Mouse (Mus musculus): ENCODE data around the gene Dpf3. TPM values are rescaled to one million over a fixed set of nuclear protein-coding genes. Genes with fewer than 3 reads are reported as not detected.

The Dpf3 gene
- polyA plus RNA-seq, 1 experiment from 2014 or later: 6.4 TPM

DNA sequence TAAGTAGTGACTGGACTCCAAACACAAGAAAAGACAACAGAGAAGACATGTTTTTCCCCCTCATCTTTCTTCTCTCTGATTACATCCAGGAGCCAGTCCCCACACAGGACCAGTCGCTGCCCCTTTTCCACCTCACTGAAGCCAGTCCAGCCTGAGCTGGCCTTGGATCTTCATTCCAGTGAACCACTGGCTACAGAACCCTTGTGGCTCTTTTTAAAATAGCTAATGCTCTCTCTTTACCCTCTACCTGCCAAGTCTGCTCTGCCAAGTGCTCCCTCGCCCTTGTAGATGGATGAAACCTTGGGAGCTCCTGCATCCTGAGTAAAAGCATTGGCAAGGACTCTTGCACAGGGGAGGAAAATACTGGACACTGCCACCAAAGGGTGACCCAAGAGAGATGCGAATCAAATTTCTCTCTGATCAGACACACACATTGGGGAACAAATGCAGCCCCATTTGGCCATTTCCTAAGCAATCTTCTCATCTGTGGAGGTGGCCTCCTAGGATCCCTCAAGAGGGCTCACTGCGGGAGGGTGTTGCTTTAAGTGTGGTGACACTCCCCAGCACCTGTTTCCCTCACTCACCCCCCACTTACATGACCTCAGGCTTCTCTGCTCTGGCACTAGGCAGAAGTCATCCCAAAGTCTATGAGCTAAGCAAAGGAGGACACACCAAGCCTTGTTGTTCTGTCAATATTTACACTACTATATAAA is 7.9 kb upstream of the Dpf3 start:
- no peaks in the 10 kb centered on the region for H3K36me3 ChIP-seq
- DNase-seq (ENCODE audit: low spot score): no peak
- H3K27ac ChIP-seq (replicated peaks): no peak overlapping the region
- peaks cover 8% of the 10 kb centered on the region; the same call in 1 of the 2 replicates for H3K9me3 ChIP-seq (replicated peaks)
- no peak overlapping the region for H3K4me3 ChIP-seq
- 76% methylated on average over 4 of the region's 4 CpGs for WGBS
- H3K27me3 ChIP-seq (ENCODE audit: low read depth, poor library complexity, severe bottlenecking): no peaks in the 10 kb centered on the region
- no peaks in the 10 kb centered on the region; the same call in 1 of the 2 replicates for H3K4me1 ChIP-seq

DNA sequence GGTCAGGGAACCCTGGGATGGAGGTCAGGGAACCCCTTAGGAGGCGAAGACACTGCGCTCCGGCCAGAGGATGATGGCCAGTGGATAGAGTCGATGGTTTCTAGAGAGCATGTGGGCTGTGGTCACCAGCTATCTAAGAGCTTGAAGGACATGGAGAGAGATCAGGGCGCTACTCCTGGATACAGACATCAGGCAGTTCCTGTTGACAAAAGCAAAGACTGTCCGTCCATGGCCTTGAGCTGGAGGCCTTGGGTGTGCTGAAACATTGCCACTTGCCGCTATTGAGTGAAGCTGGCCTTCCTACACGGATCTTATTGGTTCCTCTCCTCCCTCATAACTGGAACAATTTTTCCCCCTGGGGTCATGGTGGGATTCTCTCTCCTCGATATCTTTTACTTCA is 6.7 kb upstream of the Dpf3 start:
- peaks cover 11% of the 10 kb centered on the region for H3K27me3 ChIP-seq (ENCODE audit: low read depth, poor library complexity, severe bottlenecking)
- H3K36me3 ChIP-seq: no peaks in the 10 kb centered on the region
- peaks cover 8% of the 10 kb centered on the region; the same call in 1 of the 2 replicates for H3K9me3 ChIP-seq (replicated peaks)
- DNase-seq (ENCODE audit: low spot score): no peak
- H3K4me1 ChIP-seq: peaks cover 2% of the 10 kb centered on the region
- no peak overlapping the region for H3K4me3 ChIP-seq
- 81% methylated on average over 9 of the region's 9 CpGs for WGBS
- H3K27ac ChIP-seq (replicated peaks): no peak overlapping the region

DNA sequence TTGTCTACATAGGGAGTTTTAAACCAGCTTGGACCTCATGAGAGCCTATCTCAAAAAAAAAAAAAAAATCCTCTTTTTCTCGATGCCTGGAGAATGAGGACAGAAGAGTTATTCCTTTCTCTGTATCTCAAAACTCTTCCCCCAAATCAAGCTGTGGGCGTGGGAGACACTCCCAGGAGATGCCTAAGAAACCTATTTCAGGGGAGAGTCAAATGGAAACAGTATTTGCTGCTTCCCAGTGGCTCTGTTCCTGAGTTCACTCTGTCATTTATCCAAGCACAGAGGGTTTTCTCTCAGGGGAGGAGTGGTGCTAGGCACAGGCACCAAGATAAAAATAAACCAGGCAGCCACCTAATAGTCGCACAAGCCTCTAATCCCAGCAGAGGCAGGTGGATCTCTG is 5.3 kb upstream of the Dpf3 start:
- Histone ChIP-seq H3K9me3 (replicated peaks) (peaks cover 8% of the 10 kb centered on the region; the same call in 1 of the 2 replicates), H3K4me3 (no peak overlapping the region), H3K4me1 (peaks cover 15% of the 10 kb centered on the region), H3K27ac (replicated peaks) (no peak overlapping the region), H3K27me3 (ENCODE audit: low read depth, poor library complexity, severe bottlenecking) (peaks cover 18% of the 10 kb centered on the region), H3K36me3 (no peaks in the 10 kb centered on the region)
- WGBS: 83% methylated on average over 3 of the region's 3 CpGs
- no peak for DNase-seq (ENCODE audit: low spot score)

GRCm38 (mm10) chr12:83491609-83492008 is 4.1 kb upstream of the Dpf3 start:
- Histone ChIP-seq H3K4me3 (no peak overlapping the region), H3K27ac (replicated peaks) (no peak overlapping the region), H3K4me1 (peaks cover 16% of the 10 kb centered on the region), H3K27me3 (ENCODE audit: low read depth, poor library complexity, severe bottlenecking) (peaks cover 18% of the 10 kb centered on the region), H3K36me3 (no peaks in the 10 kb centered on the region), H3K9me3 (replicated peaks) (peaks cover 8% of the 10 kb centered on the region; the same call in 1 of the 2 replicates)
- DNase-seq (ENCODE audit: low spot score): no peak
- 38% methylated on average over 1 of the region's 1 CpGs for WGBS

- WGBS: 44% methylated on average over 2 of the region's 2 CpGs
- Histone ChIP-seq H3K4me3 (no peak overlapping the region), H3K36me3 (no peaks in the 10 kb centered on the region), H3K27me3 (ENCODE audit: low read depth, poor library complexity, severe bottlenecking) (peaks cover 36% of the 10 kb centered on the region), H3K4me1 (peaks cover 35% of the 10 kb centered on the region), H3K27ac (replicated peaks) (no peak overlapping the region), H3K9me3 (replicated peaks) (peaks cover 8% of the 10 kb centered on the region; the same call in 1 of the 2 replicates)
- DNase-seq (ENCODE audit: low spot score): no peak
These were observed 2.2 kb upstream of the Dpf3 start for GRCm38 (mm10) chr12:83489748-83490147.

- DNase-seq (ENCODE audit: low spot score): peak; percentile 53
- Histone ChIP-seq H3K36me3 (no peaks in the 10 kb centered on the region), H3K27me3 (ENCODE audit: low read depth, poor library complexity, severe bottlenecking) (peaks cover 49% of the 10 kb centered on the region), H3K9me3 (replicated peaks) (peaks cover 8% of the 10 kb centered on the region; the same call in 1 of the 2 replicates), H3K4me3 (peak overlapping the region; percentile 81), H3K27ac (replicated peaks) (peak overlapping the region; percentile 55; the same call in 1 of the 2 replicates), H3K4me1 (peaks cover 39% of the 10 kb centered on the region)
- under 1% methylated on average over 29 of the region's 29 CpGs for WGBS
These were observed 860 bp upstream of the Dpf3 start for GRCm38 (mm10) chr12:83488211-83488941.

DNA sequence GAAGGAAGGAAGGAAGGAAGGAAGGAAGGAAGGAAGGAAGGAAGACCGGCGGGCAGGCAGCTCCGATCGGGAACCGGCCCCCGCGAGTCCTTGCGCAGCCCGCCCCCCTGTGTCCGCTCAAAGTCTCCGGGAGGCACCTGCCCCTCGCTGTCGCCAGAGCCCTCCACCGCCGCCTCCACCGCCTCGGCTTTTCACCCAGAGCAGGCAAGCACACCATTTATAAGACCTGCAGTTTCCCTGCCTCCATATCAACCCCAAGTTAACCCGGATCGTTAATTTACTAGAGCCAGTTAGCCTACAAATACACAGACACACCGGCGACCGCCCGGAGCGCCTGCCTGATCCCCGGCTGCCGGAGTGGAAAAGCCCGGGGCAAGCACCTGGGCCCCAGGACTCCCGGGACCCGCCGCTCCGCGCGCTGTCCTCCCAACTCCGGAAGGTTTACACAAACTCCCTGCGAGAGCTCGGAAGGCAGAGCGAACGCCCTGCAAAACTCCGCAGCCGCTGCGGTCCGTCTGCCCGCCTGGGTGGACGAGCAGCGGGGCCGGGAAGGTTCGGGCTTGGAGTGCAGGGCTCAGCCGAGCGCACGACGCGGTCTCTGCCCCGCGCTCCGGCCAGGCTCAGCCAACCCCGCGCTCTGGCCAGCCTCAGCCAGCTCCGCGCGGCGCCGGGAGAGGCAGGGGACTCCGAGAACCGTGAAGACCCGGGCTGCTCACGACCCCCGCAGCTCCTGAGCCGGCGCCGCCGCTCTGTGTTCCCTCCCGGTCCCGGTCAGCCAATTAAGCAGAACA is 650 bp downstream of the Dpf3 start:
- H3K36me3 ChIP-seq: no peaks in the 10 kb centered on the region
- peak overlapping the region; percentile 81 for H3K27ac ChIP-seq (replicated peaks)
- peak overlapping the region; percentile 81 for H3K4me3 ChIP-seq
- peaks cover 55% of the 10 kb centered on the region for H3K27me3 ChIP-seq (ENCODE audit: low read depth, poor library complexity, severe bottlenecking)
- H3K9me3 ChIP-seq (replicated peaks): peaks cover 8% of the 10 kb centered on the region; the same call in 1 of the 2 replicates
- under 1% methylated on average over 73 of the region's 73 CpGs for WGBS
- H3K4me1 ChIP-seq: peaks cover 39% of the 10 kb centered on the region
- peak; percentile 76 for DNase-seq (ENCODE audit: low spot score)

GRCm38 (mm10) chr12:83485911-83486670 is 1.4 kb downstream of the Dpf3 start:
- peaks cover 2% of the 10 kb centered on the region; the same call in 1 of the 2 replicates for H3K9me3 ChIP-seq (replicated peaks)
- H3K4me3 ChIP-seq: peak overlapping the region; percentile 81
- H3K27ac ChIP-seq (replicated peaks): peak overlapping the region; percentile 81
- DNase-seq (ENCODE audit: low spot score): peak; percentile 56
- peaks cover 55% of the 10 kb centered on the region for H3K27me3 ChIP-seq (ENCODE audit: low read depth, poor library complexity, severe bottlenecking)
- no peaks in the 10 kb centered on the region for H3K36me3 ChIP-seq
- under 1% methylated on average over 53 of the region's 53 CpGs for WGBS
- H3K4me1 ChIP-seq: peaks cover 39% of the 10 kb centered on the region

- DNase-seq (ENCODE audit: low spot score): peak; percentile 45
- H3K4me1 ChIP-seq: peaks cover 39% of the 10 kb centered on the region
- no peak overlapping the region; the same call in 1 of the 2 replicates for H3K27ac ChIP-seq (replicated peaks)
- no peaks in the 10 kb centered on the region for H3K9me3 ChIP-seq (replicated peaks)
- peaks cover 53% of the 10 kb centered on the region for H3K27me3 ChIP-seq (ENCODE audit: low read depth, poor library complexity, severe bottlenecking)
- under 1% methylated on average over 24 of the region's 24 CpGs for WGBS
- no peaks in the 10 kb centered on the region for H3K36me3 ChIP-seq
- peak overlapping the region; percentile 81 for H3K4me3 ChIP-seq
These were observed 2.4 kb downstream of the Dpf3 start for GRCm38 (mm10) chr12:83484855-83485745.

- H3K27me3 ChIP-seq (ENCODE audit: low read depth, poor library complexity, severe bottlenecking): peaks cover 38% of the 10 kb centered on the region
- H3K4me1 ChIP-seq: peaks cover 37% of the 10 kb centered on the region
- DNase-seq (ENCODE audit: low spot score): no peak
- H3K27ac ChIP-seq (replicated peaks): no peak overlapping the region
- no peaks in the 10 kb centered on the region for H3K9me3 ChIP-seq (replicated peaks)
- H3K4me3 ChIP-seq: no peak overlapping the region
- WGBS: 81% methylated on average over 5 of the region's 5 CpGs
- H3K36me3 ChIP-seq: no peaks in the 10 kb centered on the region
These were observed 3.9 kb downstream of the Dpf3 start for GRCm38 (mm10) chr12:83483653-83484052.

GRCm38 (mm10) chr12:83481439-83481838 is 6.1 kb downstream of the Dpf3 start:
- WGBS: 73% methylated on average over 4 of the region's 4 CpGs
- H3K27me3 ChIP-seq (ENCODE audit: low read depth, poor library complexity, severe bottlenecking): peaks cover 36% of the 10 kb centered on the region
- H3K9me3 ChIP-seq (replicated peaks): no peaks in the 10 kb centered on the region
- H3K4me1 ChIP-seq: peaks cover 28% of the 10 kb centered on the region
- H3K4me3 ChIP-seq: no peak overlapping the region
- H3K27ac ChIP-seq (replicated peaks): no peak overlapping the region
- no peak for DNase-seq (ENCODE audit: low spot score)
- H3K36me3 ChIP-seq: no peaks in the 10 kb centered on the region

Data from midbrain, embryonic 10.5 days (tissue).